Mouse (Mus musculus) kidney, embryonic 16.5 days (tissue): ENCODE data around the gene Fsip1. TPM values are rescaled to one million over a fixed set of nuclear protein-coding genes. Genes with fewer than 3 reads are reported as not detected.
A peak's percentile ranks its signal among the peaks of the same experiment; 100 is the strongest.

Source experiments
- ATAC-seq: fragments of 200-750 bp; cut with Nextera tagmentation; 2 replicates; pipeline ENCODE4 v1.8.0; 2017; ENCODE audit warnings: moderate TSS enrichment; ENCODE audit not compliant: low FRiP score, low TSS enrichment
- H3K27ac ChIP-seq: fragments of 300-500 bp; sonication (generic); 2 replicates; pipeline ENCODE4 v1.5.1; 2014; ENCODE audit warnings: low read length
- H3K27me3 ChIP-seq: fragments of 300-500 bp; sonication (generic); 2 replicates; pipeline ENCODE4 v1.6.1; 2014; ENCODE audit warnings: low read length, control low read depth, mixed read lengths; ENCODE audit not compliant: insufficient read depth
- H3K36me3 ChIP-seq: fragments of 300-500 bp; sonication (generic); 2 replicates; pipeline ENCODE4 v1.6.1; 2014; ENCODE audit warnings: low read length, control low read depth, mixed read lengths; ENCODE audit not compliant: insufficient read depth
- H3K4me1 ChIP-seq: fragments of 300-500 bp; sonication (generic); 2 replicates; pipeline ENCODE4 v1.6.1; 2014; ENCODE audit warnings: low read length, control low read depth, mixed read lengths; ENCODE audit not compliant: insufficient read depth
- H3K4me2 ChIP-seq: fragments of 300-500 bp; sonication (generic); replicated peaks from 2 replicates; pipeline ENCODE4 v1.6.1; 2014; ENCODE audit warnings: low read depth, low read length
- H3K4me3 ChIP-seq: fragments of 300-500 bp; sonication (generic); 2 replicates; pipeline ENCODE4 v1.5.1; 2014; ENCODE audit warnings: mild to moderate bottlenecking, low read length
- H3K9ac ChIP-seq: fragments of 300-500 bp; sonication (generic); replicated peaks from 2 replicates; pipeline ENCODE4 v1.6.1; 2014; ENCODE audit warnings: low read length
- H3K9me3 ChIP-seq: fragments of 300-500 bp; sonication (generic); 2 replicates; pipeline ENCODE4 v1.6.1; 2016; ENCODE audit warnings: low read length, control low read depth
- WGBS: fragments of 180-500 bp; shearing (Covaris S2); extraction: QIAGEN DNeasy Blood & Tissue Kit; methylation state at CpG from one replicate; pipeline ENCODE4 v1.1.7; 2014; 5-methylcytosine and 5-hydroxymethylcytosine counted together
- polyA plus RNA-seq: library from polyadenylated mRNA; unstranded; fragments of >200 nt; fragmentation: Nextera tagmentation; extraction: Ambion mirVana; gene quantifications from 2 replicates; pipeline ENCODE4 v1.2.1, GENCODE M21; 2015

Gene Fsip1
- polyA plus RNA-seq, 1 experiment from 2014 or later, result 0.70 TPM

DNA sequence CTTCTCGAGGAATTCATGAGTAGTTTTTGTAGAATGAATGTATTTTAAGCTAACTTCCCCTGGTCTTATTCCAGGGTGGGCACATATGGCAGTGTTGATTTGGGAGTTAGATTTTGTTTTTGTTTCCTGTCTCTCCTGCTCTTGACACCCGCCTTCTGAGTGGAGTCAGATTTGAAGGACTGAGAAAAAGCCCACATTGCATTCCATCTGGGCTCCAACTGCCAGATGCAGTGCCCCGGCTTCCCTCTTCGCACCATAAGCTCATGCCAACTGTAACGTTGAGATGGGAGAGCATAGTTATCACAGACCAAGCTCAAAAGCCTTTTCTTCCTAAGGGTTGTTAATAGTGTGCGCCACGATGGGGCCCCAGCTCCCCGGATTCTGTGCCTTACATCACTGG lies 5.9 kb upstream of the Fsip1 start:
- Histone ChIP-seq H3K27me3 (no peaks in the 10 kb centered on the region), H3K4me2 (no peak overlapping the region), H3K4me1 (no peaks in the 10 kb centered on the region), H3K9me3 (no peaks in the 10 kb centered on the region), H3K9ac (no peak overlapping the region), H3K36me3 (no peaks in the 10 kb centered on the region), H3K4me3 (no peak overlapping the region), H3K27ac (no peak overlapping the region)
- 53% methylated on average over 8 of the region's 8 CpGs for WGBS
- no peak for ATAC-seq

DNA sequence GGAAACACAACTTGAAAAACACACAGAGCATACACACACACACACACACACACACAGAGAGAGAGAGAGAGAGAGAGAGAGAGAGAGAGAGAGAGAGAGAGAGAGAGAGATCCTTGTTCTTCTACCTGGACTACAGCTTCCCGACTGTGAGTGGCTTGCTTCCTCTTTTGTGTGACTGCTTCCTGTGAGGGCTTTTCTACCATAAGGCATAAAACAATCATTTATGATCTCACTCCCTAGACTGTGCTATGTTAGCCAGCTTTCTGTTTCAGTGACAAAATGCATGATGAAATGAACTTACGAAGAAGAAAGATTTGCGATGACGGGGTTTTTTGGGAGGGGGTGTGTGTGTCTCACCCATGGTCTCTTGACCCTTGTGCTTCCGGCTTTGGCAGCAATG lies 3.0 kb upstream of the Fsip1 start:
- Histone ChIP-seq H3K4me1 (no peaks in the 10 kb centered on the region), H3K36me3 (no peaks in the 10 kb centered on the region), H3K9ac (no peak overlapping the region), H3K27me3 (no peaks in the 10 kb centered on the region), H3K9me3 (no peaks in the 10 kb centered on the region; the same call in 1 of the 2 replicates), H3K4me2 (no peak overlapping the region), H3K4me3 (no peak overlapping the region), H3K27ac (no peak overlapping the region)
- ATAC-seq, result no peak
- 67% methylated on average over 5 of the region's 5 CpGs for WGBS

DNA sequence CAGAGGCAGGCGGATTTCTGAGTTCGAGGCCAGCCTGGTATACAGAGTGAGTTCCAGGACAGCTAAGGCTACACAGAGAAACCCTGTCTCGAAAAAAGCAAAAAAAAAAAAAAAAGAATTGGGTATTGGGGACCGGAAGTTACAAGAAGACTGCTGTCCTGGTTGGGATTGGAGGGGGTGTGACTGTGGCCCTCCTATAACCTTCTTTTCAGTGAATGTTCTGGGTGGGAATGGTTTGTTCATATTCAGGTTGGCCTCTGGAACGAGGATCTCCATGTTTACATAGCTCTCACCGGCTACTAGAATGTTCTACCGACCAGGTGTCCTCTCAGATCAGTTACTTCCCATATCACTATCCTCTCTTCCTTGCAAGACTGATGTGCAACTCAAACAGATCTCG lies 328 bp upstream of the Fsip1 start:
- WGBS, result 65% methylated on average over 8 of the region's 8 CpGs
- Histone ChIP-seq H3K27me3 (0 out of 2 replicates have a peak, but pooled peaks cover 4% of the 10 kb centered on the region), H3K9me3 (no peaks in the 10 kb centered on the region; the same call in 1 of the 2 replicates), H3K9ac (no peak overlapping the region), H3K27ac (no peak overlapping the region), H3K4me1 (peaks cover 6% of the 10 kb centered on the region; the same call in 1 of the 2 replicates), H3K4me3 (peak overlapping the region; percentile 55), H3K4me2 (peak overlapping the region; percentile 74), H3K36me3 (no peaks in the 10 kb centered on the region)
- no peak for ATAC-seq

DNA sequence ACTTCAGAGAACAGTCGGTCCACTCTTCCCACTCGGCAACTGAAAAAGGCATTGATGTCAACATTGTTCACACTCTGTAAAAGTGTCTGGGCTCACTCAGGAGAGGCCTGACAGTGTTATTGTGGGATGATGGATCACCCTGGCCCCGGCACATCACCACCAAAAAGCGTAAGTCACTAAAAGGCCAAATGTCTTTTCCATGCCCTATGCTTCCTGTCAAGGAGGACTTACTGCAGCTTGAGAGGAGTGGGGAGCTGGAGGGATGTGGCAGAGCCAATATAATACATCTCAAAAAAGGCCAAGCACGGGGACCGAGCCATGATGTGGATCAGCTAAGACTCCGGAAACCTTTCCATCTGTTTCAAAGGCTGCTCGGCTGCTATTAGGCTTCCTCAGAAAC lies 2.2 kb downstream of the Fsip1 start:
- Histone ChIP-seq H3K4me1 (peaks cover 6% of the 10 kb centered on the region; the same call in 1 of the 2 replicates), H3K9ac (no peak overlapping the region), H3K4me2 (no peak overlapping the region), H3K27ac (no peak overlapping the region), H3K9me3 (no peaks in the 10 kb centered on the region; the same call in 1 of the 2 replicates), H3K27me3 (0 out of 2 replicates have a peak, but pooled peaks cover 4% of the 10 kb centered on the region), H3K4me3 (no peak overlapping the region), H3K36me3 (no peaks in the 10 kb centered on the region)
- 0 out of 2 replicates have a peak, but pooled peaks have one; percentile 13 for ATAC-seq
- 26% methylated on average over 8 of the region's 8 CpGs for WGBS

DNA sequence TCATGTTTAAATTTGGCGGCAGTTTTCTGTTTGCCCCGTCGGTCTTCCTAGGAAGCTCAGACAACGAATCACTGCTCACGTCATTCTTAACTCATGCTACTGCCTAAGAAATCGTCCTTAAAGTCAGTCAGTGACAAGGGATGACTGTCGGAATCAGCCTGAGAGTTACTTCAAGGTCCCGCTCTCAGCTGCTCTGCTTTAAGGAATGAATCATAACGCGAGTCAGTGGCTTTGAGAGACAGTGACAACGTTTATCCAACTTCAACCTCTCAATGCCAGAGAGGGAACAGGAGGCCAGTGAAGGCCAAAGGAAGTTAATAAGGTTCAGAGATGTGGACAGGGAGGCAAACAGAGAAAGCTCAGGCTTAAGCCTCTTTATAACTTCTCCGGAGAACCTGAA lies 7.8 kb downstream of the Fsip1 start:
- Histone ChIP-seq H3K4me1 (no peaks in the 10 kb centered on the region), H3K9ac (no peak overlapping the region), H3K27me3 (0 out of 2 replicates have a peak, but pooled peaks cover 4% of the 10 kb centered on the region), H3K4me3 (no peak overlapping the region), H3K9me3 (no peaks in the 10 kb centered on the region), H3K4me2 (no peak overlapping the region), H3K36me3 (no peaks in the 10 kb centered on the region), H3K27ac (no peak overlapping the region)
- ATAC-seq, result no peak
- 72% methylated on average over 12 of the region's 12 CpGs for WGBS

DNA sequence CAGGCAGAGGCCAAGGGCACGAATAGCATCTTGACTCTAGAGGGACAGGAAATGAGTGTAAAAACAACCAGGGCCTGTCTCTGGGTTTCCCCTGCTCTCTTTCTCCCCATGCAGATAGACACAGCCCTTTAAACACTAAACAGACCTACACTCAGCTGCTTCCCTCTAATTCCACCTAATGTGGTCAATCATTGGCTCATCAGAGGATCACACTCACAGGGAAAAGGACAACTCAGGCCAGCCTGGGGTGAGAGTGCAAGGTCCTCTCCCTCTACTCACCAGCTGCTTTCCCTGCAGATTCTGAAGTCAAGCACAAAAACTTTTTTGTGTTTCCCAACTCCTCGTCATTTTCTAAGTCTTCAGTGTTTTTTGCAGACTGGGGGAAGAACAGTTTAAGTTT lies 8.8 kb downstream of the Fsip1 start:
- ATAC-seq, result peak; percentile 80
- no peak overlapping the region for H3K27ac ChIP-seq
- no peaks in the 10 kb centered on the region for H3K36me3 ChIP-seq
- no peaks in the 10 kb centered on the region for H3K4me1 ChIP-seq
- 54% methylated on average over 2 of the region's 2 CpGs for WGBS
- no peak overlapping the region for H3K4me3 ChIP-seq
- no peak overlapping the region for H3K4me2 ChIP-seq
- H3K9me3 ChIP-seq, result no peaks in the 10 kb centered on the region
- H3K27me3 ChIP-seq, result no peaks in the 10 kb centered on the region
- H3K9ac ChIP-seq, result no peak overlapping the region

DNA sequence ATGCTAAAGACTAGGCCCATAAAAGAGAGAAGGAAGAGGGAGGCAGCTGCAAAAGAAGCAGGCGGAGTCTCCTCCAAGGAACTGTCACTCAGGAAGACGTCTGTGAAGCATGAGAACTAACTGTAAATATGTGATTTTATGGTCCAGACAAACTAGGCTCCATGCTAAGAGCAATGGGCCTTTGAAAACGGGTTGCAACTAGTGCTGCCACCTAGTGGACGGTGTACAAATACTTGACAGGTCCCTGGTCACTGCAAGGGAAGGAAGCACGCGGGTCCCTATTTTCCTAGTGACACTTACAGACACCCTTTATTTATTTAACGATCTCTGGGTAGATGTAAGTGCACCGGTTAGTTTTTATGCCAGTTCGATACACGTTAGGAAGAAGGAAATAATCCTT lies 10.9 kb downstream of the Fsip1 start:
- H3K4me1 ChIP-seq, result no peaks in the 10 kb centered on the region
- ATAC-seq, result peak; percentile 73
- H3K27me3 ChIP-seq, result no peaks in the 10 kb centered on the region
- no peaks in the 10 kb centered on the region for H3K36me3 ChIP-seq
- 10% methylated on average over 10 of the region's 10 CpGs for WGBS
- H3K4me3 ChIP-seq, result no peak overlapping the region
- H3K27ac ChIP-seq, result no peak overlapping the region
- H3K9ac ChIP-seq, result no peak overlapping the region
- H3K4me2 ChIP-seq, result no peak overlapping the region
- no peaks in the 10 kb centered on the region for H3K9me3 ChIP-seq

DNA sequence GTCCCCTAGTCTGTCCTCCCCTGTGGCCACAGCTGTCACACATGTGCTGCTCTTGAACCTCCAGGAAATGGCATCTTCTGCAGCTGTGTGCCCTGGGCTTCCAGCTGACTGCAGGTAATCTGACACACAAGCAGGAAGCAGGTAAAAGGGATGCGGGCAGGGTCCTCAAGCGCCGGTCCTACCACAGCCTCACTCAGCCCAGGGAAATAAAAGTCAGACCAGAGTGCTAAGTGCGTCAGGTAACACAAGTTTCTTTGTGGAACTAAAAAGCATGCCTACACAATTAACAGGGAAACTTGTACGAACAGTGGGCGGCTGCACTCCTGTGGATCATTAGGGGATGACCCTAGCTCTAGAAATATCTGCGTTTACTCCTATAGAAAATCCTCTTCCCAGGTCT lies 20.6 kb downstream of the Fsip1 start:
- no peak overlapping the region for H3K4me2 ChIP-seq
- H3K9ac ChIP-seq, result no peak overlapping the region
- ATAC-seq, result no peak
- no peaks in the 10 kb centered on the region for H3K9me3 ChIP-seq
- no peaks in the 10 kb centered on the region for H3K4me1 ChIP-seq
- 62% methylated on average over 7 of the region's 7 CpGs for WGBS
- no peak overlapping the region for H3K4me3 ChIP-seq
- H3K36me3 ChIP-seq, result no peaks in the 10 kb centered on the region
- no peaks in the 10 kb centered on the region for H3K27me3 ChIP-seq
- H3K27ac ChIP-seq, result no peak overlapping the region

DNA sequence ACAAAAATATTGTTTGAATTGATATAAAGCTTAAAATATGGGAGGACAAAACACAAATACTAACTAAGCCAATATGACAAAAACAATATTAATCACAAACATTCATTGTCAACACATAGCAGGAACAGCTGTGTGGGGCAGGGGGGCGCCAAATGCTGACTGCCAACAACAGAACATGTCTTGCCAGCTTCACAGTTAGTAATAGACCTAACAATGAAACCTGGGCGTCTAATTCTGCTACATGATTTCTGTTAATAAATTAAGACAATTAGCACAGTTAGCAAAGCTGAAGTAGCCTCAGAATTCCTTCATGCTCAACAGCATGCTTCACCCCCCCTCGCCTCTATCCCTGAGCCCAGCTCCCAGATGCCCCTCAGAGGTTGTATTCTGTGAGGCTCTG lies 21.2 kb downstream of the Fsip1 start:
- no peaks in the 10 kb centered on the region for H3K36me3 ChIP-seq
- H3K27me3 ChIP-seq, result no peaks in the 10 kb centered on the region
- no peak for ATAC-seq
- H3K4me2 ChIP-seq, result no peak overlapping the region
- no peak overlapping the region for H3K9ac ChIP-seq
- 77% methylated on average over 3 of the region's 3 CpGs for WGBS
- H3K4me3 ChIP-seq, result no peak overlapping the region
- H3K27ac ChIP-seq, result no peak overlapping the region
- H3K9me3 ChIP-seq, result no peaks in the 10 kb centered on the region
- H3K4me1 ChIP-seq, result no peaks in the 10 kb centered on the region

DNA sequence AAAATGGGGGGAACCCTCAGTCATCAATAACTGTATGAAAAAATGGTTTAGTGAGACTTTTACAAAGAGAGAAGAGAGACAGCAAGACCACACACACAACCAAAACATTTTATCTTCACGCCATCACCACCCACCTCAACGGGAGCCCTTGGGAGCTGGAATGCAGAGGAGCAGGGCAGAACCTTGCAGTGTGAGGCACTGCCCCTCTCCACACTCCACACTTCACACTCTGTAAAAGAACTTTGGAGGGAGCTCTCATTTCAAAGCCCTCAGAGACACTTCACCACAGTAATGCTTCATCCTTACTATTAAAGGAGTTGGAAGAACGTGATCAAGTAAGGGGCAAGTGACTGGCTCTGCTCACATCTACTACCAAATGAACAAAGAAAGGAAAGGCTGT lies 26.2 kb downstream of the Fsip1 start:
- Histone ChIP-seq H3K27ac (no peak overlapping the region), H3K4me1 (no peaks in the 10 kb centered on the region), H3K27me3 (no peaks in the 10 kb centered on the region), H3K4me3 (no peak overlapping the region), H3K9ac (no peak overlapping the region), H3K4me2 (no peak overlapping the region), H3K36me3 (no peaks in the 10 kb centered on the region), H3K9me3 (no peaks in the 10 kb centered on the region)
- WGBS, result 33% methylated on average over 3 of the region's 3 CpGs
- no peak for ATAC-seq
